Mouse (Mus musculus): ENCODE data around the gene Slc25a41.

DNA sequence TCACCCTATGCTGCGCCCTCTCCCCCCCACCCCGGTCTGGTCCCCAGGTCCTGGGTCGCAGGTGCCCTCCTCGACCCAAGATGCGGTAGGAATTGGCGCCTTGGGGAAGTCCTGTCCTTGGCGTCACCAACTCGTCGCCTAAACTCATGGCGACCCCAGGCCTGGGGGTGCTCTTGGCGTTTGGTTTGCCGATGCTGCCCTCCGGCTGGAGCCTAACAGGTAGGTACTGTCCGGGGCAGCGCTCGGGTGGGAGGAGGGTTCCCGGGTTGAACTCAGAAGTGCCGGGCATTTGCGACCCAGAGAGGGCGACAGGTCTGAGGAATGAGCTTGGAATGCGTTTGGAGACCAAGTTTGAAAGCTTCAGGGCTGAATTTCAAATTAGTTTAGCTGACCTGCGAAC, 21.1 kb upstream of the Slc25a41 start:
- TF ChIP-seq POLR2A (IDR thresholded peaks at IDR 0.05; ENCODE audit: low read depth, low read length) (no peak), CTCF (conservative IDR thresholded peaks at IDR 0.05; ENCODE audit: insufficient read depth, insufficient read length, low read depth, low read length) (no peak)

Data from kidney, adult 2 months (tissue).